Mouse (Mus musculus) hindbrain, postnatal 0 days (tissue): Measurements from ENCODE around the gene Gm9046. TPM values are rescaled to one million over a fixed set of nuclear protein-coding genes. Genes with fewer than 3 reads are reported as not detected.
"Not testable (repeated sequence)": the region's sequence is repeated elsewhere in the genome, so short reads cannot be mapped to it uniquely, and the experiment has no call there.

ENCODE experiments used
- ATAC-seq: fragments of 200-750 bp; cut with Nextera tagmentation; 2 replicates; pipeline ENCODE4 v1.8.0; 2017; ENCODE audit warnings: mild to moderate bottlenecking, moderate TSS enrichment, moderate library complexity
- DNase-seq: peaks from one replicate; pipeline ENCODE4 v3.0.0-alpha.2; 2015; ENCODE audit warnings: low spot score
- H3K27ac ChIP-seq: fragments of 300-500 bp; sonication (generic); 2 replicates; pipeline ENCODE4 v1.5.1; 2014; ENCODE audit warnings: mild to moderate bottlenecking
- H3K27me3 ChIP-seq: fragments of 300-500 bp; sonication (generic); 2 replicates; pipeline ENCODE4 v1.6.1; 2014; ENCODE audit warnings: low read length, mixed read lengths; ENCODE audit not compliant: insufficient read depth
- H3K36me3 ChIP-seq: fragments of 300-500 bp; sonication (generic); 2 replicates; pipeline ENCODE4 v1.6.1; 2014; ENCODE audit warnings: low read length, mixed read lengths; ENCODE audit not compliant: insufficient read depth
- H3K4me1 ChIP-seq: fragments of 300-500 bp; sonication (generic); 2 replicates; pipeline ENCODE4 v1.6.1; 2014; ENCODE audit warnings: antibody characterized with exemption, low read length, mixed read lengths; ENCODE audit not compliant: insufficient read depth
- H3K4me2 ChIP-seq: fragments of 300-500 bp; sonication (generic); 2 replicates; pipeline ENCODE4 v1.6.1; 2014; ENCODE audit warnings: low read depth, mild to moderate bottlenecking, low read length, moderate library complexity, mixed read lengths
- H3K4me3 ChIP-seq: fragments of 300-500 bp; sonication (generic); 2 replicates; pipeline ENCODE4 v1.5.1; 2014; ENCODE audit warnings: low read length
- H3K9ac ChIP-seq: fragments of 300-500 bp; sonication (generic); replicated peaks from 2 replicates; pipeline ENCODE4 v1.6.1; 2014; ENCODE audit warnings: mild to moderate bottlenecking, low read length, moderate library complexity, mixed read lengths
- H3K9me3 ChIP-seq: fragments of 300-500 bp; sonication (generic); 2 replicates; pipeline ENCODE4 v1.6.1; 2016; ENCODE audit warnings: low read length, mixed read lengths
- CTCF ChIP-seq: IDR thresholded peaks from 2 replicates; pipeline ENCODE4 v1.5.1; 2016; ENCODE audit warnings: antibody characterized with exemption, control low read depth, low read depth
- WGBS: fragments of 180-500 bp; shearing (Covaris S2); extraction: QIAGEN DNeasy Blood & Tissue Kit; methylation state at CpG from one replicate; pipeline ENCODE4 v1.1.7; 2014; 5-methylcytosine and 5-hydroxymethylcytosine counted together
- polyA plus RNA-seq: library from polyadenylated mRNA; unstranded; fragments of >200 nt; fragmentation: Nextera tagmentation; extraction: Ambion mirVana; gene quantifications from 2 replicates; pipeline ENCODE4 v1.2.1, GENCODE M21; 2015
- total RNA-seq: library from RNA; depleted of rRNA; stranded (reverse); fragments of >200 nt; gene quantifications from 2 replicates; pipeline ENCODE4 v1.2.3, GENCODE M21; 2014; rRNA removed

Gm9046 gene
- not detected in 2 replicates for total RNA-seq
- polyA plus RNA-seq: not detected in 2 replicates

- not testable (repeated sequence) for H3K9ac ChIP-seq, H3K9me3 ChIP-seq
These were observed at the start of gene Gm9046 for GRCm38 (mm10) chr10:118343155-118343554. TSS of gene Gm9046 (minus strand) at chr10:118343255.

GRCm38 (mm10) chr10:118370443-118370842 lies 27.4 kb upstream of the Gm9046 start:
- Histone ChIP-seq H3K4me3 (no peak overlapping the region), H3K27me3 (no peaks in the 10 kb centered on the region), H3K9ac (no peak overlapping the region), H3K27ac (no peak overlapping the region), H3K36me3 (no peaks in the 10 kb centered on the region), H3K4me2 (0 out of 2 replicates have a peak overlapping the region, but pooled peaks have one; percentile 6), H3K4me1 (no peaks in the 10 kb centered on the region), H3K9me3 (no peaks in the 10 kb centered on the region)
- TF ChIP-seq CTCF: peak; percentile 99
- peak; percentile 93 for ATAC-seq
- 3% methylated on average over 10 of the region's 10 CpGs for WGBS
- DNase-seq: peak; percentile 95

More at GRCm38 (mm10) chr10:118343155-118343554, at the start of gene Gm9046:
- not testable (repeated sequence) for H3K27me3 ChIP-seq, H3K4me1 ChIP-seq, H3K27ac ChIP-seq, H3K36me3 ChIP-seq, DNase-seq, H3K4me3 ChIP-seq, H3K4me2 ChIP-seq, ATAC-seq
- WGBS: no CpG with 5 or more reads among the region's 14 CpGs

- Histone ChIP-seq H3K4me2 (no peak overlapping the region), H3K9me3 (no peaks in the 10 kb centered on the region), H3K4me3 (no peak overlapping the region), H3K27ac (no peak overlapping the region), H3K27me3 (no peaks in the 10 kb centered on the region), H3K36me3 (no peaks in the 10 kb centered on the region), H3K9ac (no peak overlapping the region), H3K4me1 (no peaks in the 10 kb centered on the region)
- 87% methylated on average over 9 of the region's 9 CpGs for WGBS
- TF ChIP-seq CTCF: no peak
- DNase-seq (no peak), ATAC-seq (no peak)
These were observed 26.5 kb upstream of the Gm9046 start for GRCm38 (mm10) chr10:118369518-118369917.

- no CpG with 5 or more reads among the region's 11 CpGs for WGBS
These were observed 10.9 kb upstream of the Gm9046 start, which contains the start of gene Gm9049 for GRCm38 (mm10) chr10:118354005-118354404. TSS of gene Gm9049 (minus strand) at chr10:118354105.

GRCm38 (mm10) chr10:118348579-118348978 lies 5.5 kb upstream of the Gm9046 start, which contains the start of gene Gm9048:
TSS of gene Gm9048 (minus strand) at chr10:118348679.
- H3K27me3 ChIP-seq, H3K36me3 ChIP-seq, H3K4me1 ChIP-seq, H3K4me2 ChIP-seq, H3K9me3 ChIP-seq, DNase-seq, H3K4me3 ChIP-seq, H3K9ac ChIP-seq, H3K27ac ChIP-seq, ATAC-seq: not testable (repeated sequence)
- 83% methylated on average over 1 of the region's 14 CpGs for WGBS

More at GRCm38 (mm10) chr10:118354005-118354404, 10.9 kb upstream of the Gm9046 start, which contains the start of gene Gm9049:
- H3K27ac ChIP-seq, H3K9me3 ChIP-seq, DNase-seq, H3K4me1 ChIP-seq, H3K4me3 ChIP-seq, ATAC-seq, H3K9ac ChIP-seq, H3K4me2 ChIP-seq, H3K36me3 ChIP-seq, H3K27me3 ChIP-seq: not testable (repeated sequence)

- not testable (repeated sequence) for H3K9ac ChIP-seq, H3K27ac ChIP-seq, H3K27me3 ChIP-seq, H3K4me3 ChIP-seq, ATAC-seq, H3K4me1 ChIP-seq, DNase-seq, H3K9me3 ChIP-seq, H3K4me2 ChIP-seq, H3K36me3 ChIP-seq
- no CpG with 5 or more reads among the region's 14 CpGs for WGBS
These were observed 5.3 kb downstream of the Gm9046 start, which contains the start of gene Gm9045 for GRCm38 (mm10) chr10:118337731-118338130. TSS of gene Gm9045 (minus strand) at chr10:118337831.

GRCm38 (mm10) chr10:118332308-118332707 lies 10.7 kb downstream of the Gm9046 start, which contains the start of gene Gm9044:
TSS of gene Gm9044 (minus strand) at chr10:118332408.
- H3K27ac ChIP-seq, H3K4me1 ChIP-seq, H3K4me2 ChIP-seq, DNase-seq, H3K9me3 ChIP-seq, H3K36me3 ChIP-seq, H3K4me3 ChIP-seq, ATAC-seq, H3K9ac ChIP-seq, H3K27me3 ChIP-seq: not testable (repeated sequence)
- WGBS: no CpG with 5 or more reads among the region's 14 CpGs

- no CpG with 5 or more reads among the region's 11 CpGs for WGBS
- not testable (repeated sequence) for H3K36me3 ChIP-seq, ATAC-seq, H3K9me3 ChIP-seq, H3K27me3 ChIP-seq, H3K27ac ChIP-seq, H3K9ac ChIP-seq, H3K4me1 ChIP-seq, H3K4me3 ChIP-seq, DNase-seq, H3K4me2 ChIP-seq
These were observed 16.2 kb downstream of the Gm9046 start, which contains the start of gene Gm9040 for GRCm38 (mm10) chr10:118326869-118327268. TSS of gene Gm9040 (minus strand) at chr10:118326969.
